Mouse (Mus musculus) cerebellum, postnatal 4 days (tissue): Measurements from ENCODE around the gene Stk38.
"Not testable (repeated sequence)": the region's sequence is repeated elsewhere in the genome, so short reads cannot be mapped to it uniquely, and the experiment has no call there.

Source experiments
- DNase-seq, 2 experiments: peaks; one replicate each; pipeline ENCODE4 v3.0.0; 2022; ENCODE audit warnings: low spot score in 2 of 2, mixed read lengths in 1 of 2

Stk38 gene

DNA sequence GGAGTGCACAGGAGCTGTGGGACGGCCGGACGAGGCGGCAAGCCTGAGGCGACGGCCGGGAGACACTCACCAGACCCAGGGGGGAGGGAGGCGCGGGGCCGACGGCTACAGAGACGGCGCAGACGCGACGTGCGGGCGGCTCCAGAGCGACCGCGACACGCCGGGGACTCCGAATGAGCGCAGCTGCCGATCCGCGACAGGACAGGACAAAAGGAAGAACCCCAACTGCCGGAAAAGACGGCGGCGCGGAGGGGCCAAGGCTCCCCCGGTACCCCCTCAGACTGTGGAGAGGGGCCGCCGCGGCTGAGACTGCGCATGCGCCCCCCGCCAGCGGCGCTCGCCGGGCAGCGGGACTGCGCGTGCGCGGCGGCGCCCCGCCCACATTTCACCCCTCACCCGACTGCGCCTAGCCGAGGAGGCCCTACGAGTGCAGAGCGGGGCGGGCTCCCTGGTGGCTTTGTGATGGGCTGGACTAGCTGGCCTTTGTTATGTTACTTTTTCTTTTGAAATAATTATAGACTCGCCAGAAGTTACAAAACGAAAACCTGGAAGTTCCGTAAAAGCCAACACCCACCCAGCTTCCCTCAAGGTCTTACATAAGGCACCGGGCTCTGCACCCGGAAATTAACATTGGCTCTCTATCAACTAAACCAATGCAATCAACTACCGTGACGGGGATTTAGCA is at the start of gene Stk38:
Gene Stk38 (minus strand): TSS at position 355 of the 685 bp plus-strand sequence.
- peak; percentile 83 to 93 for DNase-seq

DNA sequence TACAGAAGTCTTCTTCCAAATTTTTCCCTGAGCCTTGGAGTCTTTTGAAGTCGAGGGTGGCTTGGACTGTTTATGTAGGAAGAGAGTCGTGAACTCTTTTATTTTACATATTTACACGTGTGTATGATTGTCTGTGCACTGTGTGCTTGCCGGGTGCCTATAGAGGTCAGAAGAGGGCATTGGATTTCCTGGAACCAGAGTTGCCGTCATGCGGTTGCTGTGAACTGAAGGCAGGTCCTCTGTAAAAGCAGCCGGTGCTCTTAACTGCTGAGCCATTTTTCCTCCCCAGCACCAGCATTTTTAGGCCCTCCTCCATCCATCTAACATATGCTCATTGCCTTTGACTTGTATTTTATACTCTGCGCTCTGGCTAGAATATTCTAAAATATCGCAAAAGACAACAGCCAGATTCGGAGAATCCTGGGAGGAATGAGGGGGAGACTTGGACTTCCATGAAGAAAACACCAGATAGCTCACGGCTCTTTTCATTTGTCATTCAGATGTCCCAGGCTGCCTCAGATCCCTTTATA is 49.6 kb upstream of the Stk38 start:
- no peak for DNase-seq

DNA sequence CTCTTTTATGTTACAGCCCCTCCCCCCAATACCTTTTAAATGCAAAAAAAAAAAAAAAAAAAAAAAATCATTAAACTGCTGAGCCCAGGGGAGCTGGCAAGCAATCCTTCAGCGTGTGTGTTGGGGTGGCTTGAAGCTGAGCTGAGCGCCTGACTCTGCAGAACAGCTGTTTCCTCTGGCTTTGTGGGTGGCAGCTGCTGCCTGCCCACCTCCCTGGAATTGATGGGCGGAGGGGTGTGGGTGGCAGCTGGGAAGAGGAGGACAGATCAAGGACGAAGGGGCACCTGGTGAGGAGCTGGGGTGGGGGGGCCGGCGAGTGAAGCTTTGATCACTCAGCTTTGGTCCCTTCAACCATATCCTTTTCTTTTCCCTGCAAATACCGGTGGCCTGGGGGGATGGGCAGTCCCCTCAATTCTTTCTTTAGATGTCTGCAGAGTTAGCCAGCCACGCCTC is 48.9 kb upstream of the Stk38 start:
- no peak for DNase-seq

DNA sequence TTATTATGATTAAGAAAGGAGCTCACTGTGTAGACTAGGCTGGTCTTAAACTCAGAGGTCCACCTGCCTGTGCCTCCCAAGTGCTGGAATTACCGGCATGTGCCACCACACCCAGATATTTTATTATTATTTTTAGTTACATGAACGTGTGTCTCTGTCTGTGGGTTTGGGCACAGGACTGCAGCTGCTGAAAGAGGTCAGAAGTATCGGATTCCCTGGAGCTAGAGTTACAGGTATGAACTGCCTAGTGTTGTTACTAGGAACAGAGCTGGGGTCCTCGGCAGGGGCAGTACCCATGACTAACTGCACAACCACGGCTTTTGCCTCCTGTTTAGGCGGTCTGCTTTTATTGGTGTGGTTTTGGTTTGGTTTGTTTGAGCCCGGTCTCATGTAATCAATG is 48.4 kb upstream of the Stk38 start:
- no peak for DNase-seq

DNA sequence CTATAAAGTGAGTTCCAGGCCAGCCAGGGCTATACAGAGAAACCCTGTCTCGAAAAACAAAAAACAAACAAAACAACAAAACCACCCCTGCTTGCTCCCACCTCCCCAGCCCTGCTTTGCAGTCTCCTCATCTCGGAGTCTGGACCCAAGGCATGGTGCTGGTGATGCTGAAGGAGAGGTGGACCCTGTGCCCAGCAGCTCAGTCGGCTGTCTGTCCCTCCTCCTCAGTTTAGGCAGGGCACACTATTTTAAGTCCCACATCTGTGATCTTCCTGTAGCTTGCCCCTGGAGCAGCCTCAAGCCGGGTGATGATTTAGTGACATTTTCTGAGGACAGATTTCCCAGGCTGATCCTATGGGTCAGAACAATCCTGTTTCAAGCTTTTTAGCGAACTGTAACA is 47.8 kb upstream of the Stk38 start:
- no peak for DNase-seq

DNA sequence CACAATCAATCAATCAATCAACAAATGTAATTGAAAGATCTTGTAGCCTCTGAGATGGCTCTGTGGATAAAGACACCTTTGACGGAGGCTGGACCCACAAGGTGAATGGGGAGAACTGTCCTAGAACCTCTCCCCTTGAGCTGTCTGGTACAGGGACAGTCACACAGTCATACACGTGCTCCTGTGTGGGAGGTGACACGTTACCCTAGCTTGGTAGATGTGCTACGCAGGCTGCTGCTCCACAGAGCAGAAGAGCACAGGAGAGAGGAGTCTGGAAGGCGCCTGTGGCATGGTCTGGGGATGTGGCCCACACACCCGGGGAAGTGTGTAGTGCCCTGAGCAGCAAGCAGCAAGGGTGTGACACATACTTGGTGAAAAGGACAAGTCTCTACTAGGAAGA is 46.6 kb upstream of the Stk38 start:
- no peak for DNase-seq

DNA sequence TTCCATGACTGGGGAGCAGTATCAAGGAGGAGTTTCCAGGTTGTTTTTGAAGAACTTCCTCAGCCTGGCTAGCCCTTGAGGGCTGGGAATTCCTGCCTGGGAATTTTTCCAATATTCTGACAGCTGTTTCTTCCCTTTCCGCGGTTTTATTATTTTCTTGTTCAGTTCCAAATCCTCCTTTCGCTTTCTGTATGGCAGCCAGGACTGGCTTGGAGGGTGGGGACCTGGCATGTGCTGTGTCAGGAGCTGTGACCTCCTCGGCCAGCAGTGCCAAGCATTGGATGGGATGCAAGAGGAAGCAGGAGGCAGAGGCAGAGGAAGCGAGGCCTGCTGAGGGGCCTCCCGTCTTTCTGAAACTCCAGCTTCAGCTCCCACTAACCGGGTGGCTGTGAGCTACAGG is 46.0 kb upstream of the Stk38 start:
- no peak for DNase-seq

DNA sequence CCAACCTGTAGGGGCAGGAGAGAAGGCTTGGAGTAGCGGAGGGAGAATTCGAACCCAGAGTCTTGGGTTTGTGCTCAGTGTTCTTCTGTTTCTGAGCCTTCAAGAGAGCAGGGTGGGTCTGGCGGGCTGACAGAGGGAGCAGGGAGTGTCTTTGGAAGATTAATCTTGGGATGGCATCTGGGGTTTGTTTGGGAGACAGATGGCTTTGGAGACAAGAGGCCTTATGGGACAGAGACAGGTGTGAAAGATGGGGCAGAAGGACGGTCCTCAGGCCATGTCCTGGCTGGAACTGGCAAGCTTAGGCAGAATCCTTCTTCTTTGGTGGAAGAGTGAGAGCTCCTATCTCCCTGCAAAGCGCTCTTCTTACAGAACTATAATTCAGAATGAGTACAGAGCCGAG is 45.3 kb upstream of the Stk38 start:
- DNase-seq: no peak

DNA sequence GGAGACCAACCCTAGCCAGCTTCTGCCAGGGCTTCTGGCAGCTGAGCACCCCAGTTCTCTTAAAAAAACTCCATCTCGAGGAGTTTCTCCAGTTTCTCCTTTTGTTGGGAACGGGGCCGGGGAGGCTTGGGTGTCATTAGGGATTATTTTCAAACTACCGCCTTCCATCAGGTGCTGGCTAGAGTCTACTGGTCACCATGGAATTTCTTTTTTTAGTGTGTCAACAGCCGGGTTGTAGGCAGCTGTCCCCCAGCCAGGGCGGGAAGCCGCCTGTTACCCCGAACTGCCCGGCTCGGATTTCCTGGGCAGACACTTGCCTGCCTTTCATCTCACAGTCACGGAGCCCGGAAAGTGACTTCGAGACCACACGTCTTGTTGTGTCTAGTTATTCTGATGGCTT is 43.0 kb upstream of the Stk38 start:
- DNase-seq: no peak

DNA sequence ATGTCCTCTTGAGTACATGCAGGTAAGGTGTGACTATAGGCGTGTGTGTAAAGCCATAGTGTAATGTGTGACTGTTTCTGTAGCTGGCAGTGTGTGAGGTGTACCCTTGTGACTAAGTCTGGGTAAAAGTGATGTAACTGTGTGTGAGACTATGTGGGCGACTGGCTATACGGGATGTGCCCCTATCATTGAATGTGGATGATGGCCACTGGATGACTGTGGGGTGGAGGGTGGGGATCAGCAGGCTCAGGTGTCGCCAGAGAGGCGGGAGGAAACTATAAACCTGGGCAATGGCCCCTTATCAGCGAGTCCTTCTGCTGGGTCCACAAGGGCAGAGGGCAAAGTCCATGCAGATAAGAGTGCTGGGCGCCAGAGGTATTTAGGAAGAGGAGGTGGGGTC is 42.1 kb upstream of the Stk38 start:
- DNase-seq: no peak

DNA sequence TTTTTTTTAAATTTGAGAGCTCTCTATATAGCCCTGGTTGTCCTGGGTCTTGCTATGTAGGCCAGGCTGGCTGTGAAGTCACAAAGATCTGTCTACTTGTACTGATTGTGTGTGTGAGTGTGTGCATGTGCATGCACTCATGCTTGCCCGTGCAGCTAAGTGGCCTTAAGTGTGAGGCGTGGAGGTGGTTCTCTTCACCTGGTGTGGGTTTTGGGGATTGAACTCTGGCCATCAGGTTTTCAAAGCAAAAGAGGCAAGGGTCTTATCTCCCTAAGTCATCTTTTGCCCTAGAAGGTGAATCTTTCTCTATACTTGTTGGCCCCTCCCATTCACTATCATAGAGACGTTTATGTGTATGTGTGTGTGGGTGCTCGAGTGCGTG is 41.7 kb upstream of the Stk38 start:
- DNase-seq: no peak

DNA sequence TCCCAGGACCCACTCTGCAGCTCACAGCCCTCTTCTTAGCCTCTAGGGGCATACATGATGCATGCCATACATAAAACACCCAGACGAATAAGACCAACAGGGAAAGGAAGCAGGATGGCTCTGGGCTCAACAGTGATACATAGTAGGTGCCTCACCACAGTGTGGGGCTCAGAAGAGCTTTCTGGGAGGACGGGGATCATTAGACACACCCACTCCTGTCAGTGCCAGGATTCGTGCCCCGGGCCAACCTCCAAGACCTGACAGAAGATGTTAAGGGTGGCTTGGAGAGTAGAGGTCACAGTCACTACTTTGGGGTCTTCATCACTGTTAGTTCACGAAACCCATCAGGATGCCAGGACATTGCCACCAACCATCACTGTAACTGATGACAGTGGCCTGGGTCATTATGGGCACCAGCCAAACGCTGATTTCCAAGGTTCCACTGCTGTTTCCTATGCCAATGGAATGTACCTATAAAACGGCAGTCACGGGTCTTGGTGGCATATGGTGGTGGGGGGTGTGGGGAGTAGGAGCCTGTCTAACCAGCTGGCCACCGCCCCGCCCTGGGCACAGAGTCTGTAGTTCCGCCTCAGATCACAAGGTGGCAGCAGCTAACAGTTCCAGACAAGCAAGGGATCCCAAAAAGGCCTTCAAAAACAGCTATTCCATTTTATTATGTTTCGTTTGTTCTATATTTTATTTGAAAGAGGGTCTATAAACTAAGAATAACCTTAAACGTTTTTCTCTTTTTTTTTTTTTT is 41.1 kb upstream of the Stk38 start:
- DNase-seq: peak; percentile 90 to 95

DNA sequence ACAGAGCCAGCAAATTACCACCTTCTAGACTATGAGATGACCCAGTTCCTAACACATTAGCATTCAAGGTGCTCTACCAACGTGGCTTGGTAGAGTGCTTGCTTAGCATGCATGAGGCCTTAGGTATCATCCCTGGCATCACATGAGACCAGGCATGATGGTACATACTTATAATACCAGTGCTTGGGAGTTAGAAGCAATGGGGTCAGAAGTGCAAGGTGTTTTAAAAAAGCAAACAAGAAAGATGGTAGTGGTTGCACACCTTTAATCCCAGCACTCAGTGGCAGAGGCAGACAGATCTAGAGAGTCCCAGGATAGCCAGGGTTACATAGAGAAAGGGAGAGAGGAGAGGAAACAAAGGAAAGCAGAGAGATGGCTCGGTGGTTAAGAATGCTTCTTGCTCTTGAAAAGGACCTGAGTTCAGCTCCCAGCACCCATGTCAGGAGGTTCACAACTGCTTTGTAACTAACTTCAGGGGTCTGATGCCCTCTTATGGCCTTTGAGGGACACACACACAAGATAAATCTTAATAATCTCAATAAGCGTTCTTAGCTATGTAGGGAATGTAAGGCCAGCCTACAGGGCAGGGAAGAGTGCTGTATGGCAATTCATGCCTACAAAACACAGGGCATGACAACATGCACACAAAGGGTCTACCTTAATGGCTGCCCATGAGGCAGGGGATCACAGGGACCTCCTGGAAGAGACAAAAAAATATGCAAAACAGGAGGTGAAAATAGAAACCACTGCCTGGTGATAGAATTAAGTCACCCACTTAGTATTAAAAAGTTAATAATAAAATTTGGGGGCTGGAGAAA is 40.1 kb upstream of the Stk38 start:
- DNase-seq: no peak

DNA sequence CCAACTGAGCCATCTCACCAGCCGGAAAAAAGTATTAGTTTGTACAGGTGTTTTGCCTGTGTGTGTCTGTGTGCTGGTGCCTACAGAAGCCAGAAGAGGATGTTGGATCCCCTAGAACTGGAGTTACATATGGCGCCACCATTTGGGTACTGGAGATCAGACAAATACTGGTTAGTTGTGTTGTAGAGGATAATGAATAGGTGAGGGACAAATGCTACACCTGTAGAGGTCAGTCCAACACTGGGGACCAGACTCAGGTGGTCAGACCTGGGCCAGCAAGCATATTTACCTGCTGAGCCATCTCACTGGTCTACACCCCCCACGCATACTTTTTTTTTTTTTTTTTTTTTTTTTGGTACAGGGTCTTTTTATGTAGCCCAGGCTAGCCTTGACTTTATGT is 39.1 kb upstream of the Stk38 start:
- DNase-seq: no peak

DNA sequence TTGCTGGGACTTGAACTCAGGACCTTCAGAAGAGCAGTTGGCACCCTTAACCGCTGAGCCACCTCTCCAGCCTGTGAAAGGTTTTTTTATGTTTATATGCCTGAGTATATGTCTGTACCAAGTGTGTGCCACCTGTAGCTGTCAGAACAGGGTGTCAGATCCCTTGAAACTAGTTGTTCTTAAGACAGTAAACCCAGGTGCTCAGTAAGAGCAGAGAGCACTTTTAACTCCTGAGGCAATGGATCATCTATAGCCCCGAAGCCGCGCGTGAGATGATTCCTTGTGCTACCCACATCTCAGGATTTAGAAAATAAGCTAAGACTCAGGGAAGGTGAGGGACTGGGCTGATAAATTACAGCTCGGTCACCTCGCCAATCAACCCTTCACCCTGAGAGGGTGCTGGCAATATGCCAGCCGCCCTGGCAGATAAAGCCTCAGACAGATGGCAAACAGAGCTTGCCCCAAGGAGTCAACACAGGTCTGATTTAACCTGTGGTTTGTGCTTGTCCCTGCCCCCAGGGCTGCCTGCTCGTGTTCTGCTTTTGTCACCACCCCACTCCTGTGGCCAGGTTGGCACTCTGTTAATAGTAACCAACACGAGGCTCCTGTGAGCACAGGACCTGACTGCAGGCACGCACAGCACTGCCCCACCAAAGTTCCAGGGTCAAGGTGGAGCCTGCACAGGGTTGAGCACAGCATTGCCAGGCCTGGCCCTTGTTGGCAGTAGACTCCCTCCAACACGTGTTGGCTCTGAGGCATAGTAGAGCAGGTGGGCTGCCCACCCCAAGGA is 38.1 kb upstream of the Stk38 start:
- peak in 1 of 2 experiments; percentile 54 for DNase-seq

DNA sequence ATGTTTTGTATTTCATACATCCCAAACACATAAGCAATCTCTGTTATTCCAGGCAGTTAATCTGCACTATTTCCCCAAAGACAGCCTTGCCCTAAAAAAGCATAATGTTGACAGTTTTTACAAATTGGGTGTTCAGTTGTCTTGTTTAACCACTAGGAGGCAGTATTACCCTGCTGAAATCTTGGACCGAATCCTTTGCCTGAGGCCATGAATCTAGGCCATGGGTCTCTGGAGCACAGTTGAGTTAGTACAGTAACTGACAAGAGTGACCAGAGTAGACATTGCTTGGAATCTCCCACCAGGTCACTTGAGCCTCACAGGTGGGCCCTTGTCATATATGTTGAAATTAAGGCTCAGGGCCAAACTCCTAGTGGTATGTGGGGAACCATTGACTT is 37.1 kb upstream of the Stk38 start:
- no peak for DNase-seq

DNA sequence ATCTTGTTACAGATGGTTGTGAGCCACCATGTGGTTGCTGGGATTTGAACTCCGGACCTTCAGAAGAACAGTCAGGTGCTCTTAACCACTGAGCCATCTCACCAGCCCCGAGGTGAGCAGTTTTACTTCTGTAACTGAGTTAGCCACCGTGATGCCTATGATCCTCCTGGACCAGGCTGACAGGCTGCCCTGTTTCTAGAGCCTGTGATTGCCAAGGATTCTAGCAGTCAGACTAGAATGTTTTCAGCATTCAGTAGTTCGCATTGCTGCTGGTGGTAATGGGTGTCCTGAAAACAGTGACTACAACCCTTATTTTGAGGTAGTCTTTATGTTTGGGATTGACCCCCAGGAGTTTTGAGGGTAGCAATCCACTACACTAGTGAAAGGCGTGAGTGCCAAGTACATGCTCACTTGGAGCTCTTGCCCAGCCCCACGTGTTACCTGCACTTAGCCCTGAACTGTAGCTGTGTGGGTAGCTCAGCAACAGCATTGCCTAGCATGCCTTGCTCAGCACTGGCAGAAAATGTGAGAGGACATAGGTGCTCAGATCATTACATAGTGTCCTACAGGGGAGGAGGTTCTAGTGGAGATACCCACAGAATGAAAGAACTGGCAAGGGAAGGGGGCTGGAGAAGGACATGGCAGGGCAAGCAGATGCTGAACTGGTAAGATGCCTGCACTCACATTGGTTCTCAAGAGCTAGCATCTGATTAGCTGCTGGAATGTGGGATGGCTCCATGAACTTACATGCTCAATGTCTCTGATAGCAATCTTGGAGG is 36.5 kb upstream of the Stk38 start:
- DNase-seq: no peak

DNA sequence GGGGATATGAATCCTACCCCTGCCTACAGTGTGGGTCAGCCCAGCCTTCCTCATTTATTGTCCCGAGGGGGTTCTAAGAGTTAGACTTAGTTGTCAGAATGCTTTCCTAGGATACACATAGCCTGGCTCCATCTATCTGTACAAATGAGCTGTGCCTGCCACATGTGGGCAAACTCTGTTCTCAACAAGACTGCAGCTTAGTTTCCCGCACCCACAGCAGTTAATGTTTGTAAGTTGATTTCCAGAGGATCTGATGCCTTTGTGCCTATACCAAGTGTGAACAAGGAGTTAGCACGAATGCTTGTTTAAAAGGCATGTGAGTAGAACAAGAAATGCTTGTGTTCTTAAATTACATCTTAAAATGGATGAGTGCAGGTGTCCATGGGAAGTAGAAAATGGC is 35.8 kb upstream of the Stk38 start:
- DNase-seq: no peak

DNA sequence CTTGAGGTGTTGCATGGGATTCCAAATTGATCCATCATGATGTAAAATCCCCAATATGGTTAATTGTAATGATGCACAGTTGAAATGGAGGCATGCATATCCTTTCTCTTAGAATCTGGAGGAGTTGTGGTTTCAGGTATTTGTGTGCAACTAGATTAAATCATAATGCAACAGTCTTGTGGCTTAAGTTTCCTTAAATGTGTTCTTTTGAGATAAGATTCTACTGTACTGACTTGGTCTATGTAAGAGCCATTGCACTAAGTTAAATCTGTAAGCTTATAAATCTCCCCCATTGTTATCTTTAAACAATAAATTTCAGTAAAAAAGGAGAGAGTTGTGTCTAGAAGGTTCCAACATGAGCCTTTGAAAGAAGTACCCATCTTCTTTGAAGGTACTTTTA is 34.8 kb upstream of the Stk38 start:
- DNase-seq: no peak

DNA sequence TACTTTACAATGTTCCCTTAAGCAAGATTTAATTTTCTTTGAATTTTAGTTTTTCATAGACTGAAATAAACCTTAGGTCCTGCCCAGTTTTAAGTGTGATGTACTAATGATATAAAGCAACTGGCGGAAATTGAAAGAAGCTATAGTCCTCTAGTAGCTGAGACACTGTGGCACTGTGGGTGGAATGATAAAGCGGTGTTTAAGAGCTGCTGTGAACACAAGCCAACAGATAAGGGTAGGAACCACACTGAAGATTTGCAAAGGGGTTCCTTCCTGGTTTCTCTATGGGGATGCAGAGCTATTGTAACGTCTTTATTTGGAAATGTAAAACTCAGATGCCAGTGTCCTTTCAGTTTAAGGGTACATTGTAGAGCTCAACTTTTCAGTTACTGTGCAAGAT is 33.8 kb upstream of the Stk38 start:
- not testable (repeated sequence) for DNase-seq

DNA sequence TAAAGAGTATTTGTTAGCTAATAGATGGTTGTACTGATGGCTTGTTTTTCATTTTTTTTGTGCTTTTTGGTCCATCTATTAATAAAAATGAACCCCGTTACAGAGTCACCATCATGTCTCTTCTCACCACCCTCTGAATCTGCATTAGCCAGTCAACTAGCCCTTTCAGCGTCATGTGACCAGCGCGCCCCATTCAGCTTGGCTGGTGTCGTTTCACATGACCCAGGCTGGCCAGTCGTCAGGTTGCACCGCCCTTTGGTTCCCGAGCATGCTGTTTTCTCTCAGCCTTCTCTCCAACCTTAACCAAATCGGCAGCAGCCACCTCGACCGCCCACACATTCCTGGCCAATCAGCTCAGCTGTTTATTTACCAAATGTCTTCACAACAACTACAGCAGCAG is 31.6 kb upstream of the Stk38 start:
- DNase-seq: no peak
